Mouse (Mus musculus) MN1 (cell line): Measurements from ENCODE around the gene Cfap61.

ENCODE experiments used
- DNase-seq: peaks from one replicate; pipeline ENCODE4 v3.0.0-alpha.2; 2016; ENCODE audit warnings: low spot score

The Cfap61 gene

GRCm38 (mm10) chr2:146258736-146259469 is 324.3 kb downstream of the Cfap61 start:
- peak; percentile 78 for DNase-seq

- no peak for DNase-seq
Observed at GRCm38 (mm10) chr2:146259787-146260560, 325.4 kb downstream of the Cfap61 start.

- no peak for DNase-seq
Observed at GRCm38 (mm10) chr2:146261146-146261545, 326.6 kb downstream of the Cfap61 start.

DNA sequence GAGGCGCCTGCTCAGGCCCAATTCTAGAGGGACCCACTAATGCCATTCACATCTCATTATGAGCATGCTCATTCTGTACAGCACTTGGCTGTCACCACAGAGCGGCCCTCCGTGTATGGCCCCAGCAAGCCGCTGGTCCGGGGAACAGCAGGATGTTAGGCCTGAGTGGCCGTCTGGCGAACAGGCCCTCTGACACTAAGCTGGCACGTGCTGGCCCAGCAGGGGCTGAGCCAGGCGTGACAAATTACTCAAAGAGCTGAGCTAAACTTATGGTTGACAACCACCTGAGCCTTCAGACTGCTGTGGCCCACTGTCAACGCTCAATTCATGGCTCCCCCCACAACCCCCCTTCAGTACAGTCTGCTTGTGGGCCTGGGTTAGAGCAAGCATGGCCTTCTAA is 327.6 kb downstream of the Cfap61 start:
- DNase-seq = peak; percentile 60

- no peak for DNase-seq
Observed at GRCm38 (mm10) chr2:146262966-146263365, 328.4 kb downstream of the Cfap61 start.
